Mouse (Mus musculus) liver, embryonic 14.5 days (tissue): ENCODE measurements around the gene Zwilch.

Experiments used
- CTCF ChIP-seq: IDR thresholded peaks from 2 replicates; pipeline ENCODE4 v1.5.1; 2016; ENCODE audit warnings: antibody characterized with exemption, low read depth, control low read depth
- EP300 ChIP-seq: IDR thresholded peaks from 2 replicates; pipeline ENCODE4 v1.6.1; 2016; ENCODE audit warnings: antibody characterized with exemption, low read depth

DNA sequence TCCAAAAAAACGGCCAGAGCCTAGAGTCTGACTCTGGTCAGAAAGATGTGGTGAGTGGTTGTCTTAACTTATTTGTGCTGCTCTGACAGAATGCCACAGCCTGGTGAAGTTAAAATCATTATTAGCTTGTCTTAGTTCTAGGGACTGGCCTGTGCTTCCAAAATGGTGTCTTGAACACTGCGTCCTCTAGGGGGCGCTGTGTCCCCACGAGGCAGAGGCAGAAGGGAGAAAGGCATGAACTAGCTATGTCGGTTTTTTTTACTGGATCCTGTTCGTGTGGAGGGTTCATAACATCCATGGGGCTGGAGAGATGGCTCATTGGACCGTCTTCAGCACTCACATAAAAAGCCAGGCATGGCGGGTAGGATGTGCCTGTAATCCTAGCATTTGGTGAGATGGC is 53.0 kb downstream of the Zwilch start:
- TF ChIP-seq CTCF, result peak; percentile 98
- TF ChIP-seq EP300, result no peak
